Mouse (Mus musculus): ENCODE measurements around the gene Gm20662. TPM values are rescaled to one million over a fixed set of nuclear protein-coding genes. Genes with fewer than 3 reads are reported as not detected.
"Not testable (repeated sequence)": the region's sequence is repeated elsewhere in the genome, so short reads cannot be mapped to it uniquely, and the experiment has no call there.

Gm20662 gene
- polyA plus RNA-seq, 1 experiment from 2014 or later = 0.75 TPM

GRCm38 (mm10) chr9:108001922-108002770 is 6.0 kb downstream of the Gm20662 start, which contains the start of gene Ip6k1:
Ip6k1 (plus strand) TSS chr9:108002501.
- H3K9ac ChIP-seq (ENCODE audit: low read length) = peak within 1 kb of the TSS; percentile 100
- no peaks in the 10 kb centered on the region for H3K27me3 ChIP-seq (ENCODE audit: control insufficient read depth, insufficient read depth, low read depth, low read length)
- no peaks in the 10 kb centered on the region for H3K9me3 ChIP-seq (ENCODE audit: control insufficient read depth, low read length)
- peak within 1 kb of the TSS; percentile 69 for H3K4me2 ChIP-seq (ENCODE audit: low read depth, low read length)
- H3K36me3 ChIP-seq (ENCODE audit: control insufficient read depth, insufficient read depth, low read length) = no peaks in the 10 kb centered on the region
- peaks cover 14% of the 10 kb centered on the region for H3K4me1 ChIP-seq (replicated peaks; ENCODE audit: control insufficient read depth, insufficient read depth, low read length)
- ATAC-seq (ENCODE audit: low read depth) = peak; percentile 100
- WGBS = under 1% methylated on average over 51 of the region's 51 CpGs
- peak within 1 kb of the TSS; percentile 94 for H3K27ac ChIP-seq (ENCODE audit: low read length)
- H3K4me3 ChIP-seq (ENCODE audit: low read length) = peak within 1 kb of the TSS; percentile 99

GRCm38 (mm10) chr9:108002778-108003530 is 6.8 kb downstream of the Gm20662 start:
- Histone ChIP-seq H3K4me3 (ENCODE audit: low read length) (peak overlapping the region; percentile 99), H3K4me1 (replicated peaks; ENCODE audit: control insufficient read depth, insufficient read depth, low read length) (peaks cover 15% of the 10 kb centered on the region), H3K9me3 (ENCODE audit: control insufficient read depth, low read length) (no peaks in the 10 kb centered on the region), H3K9ac (ENCODE audit: low read length) (peak overlapping the region; percentile 100), H3K4me2 (ENCODE audit: low read depth, low read length) (peak overlapping the region; percentile 66), H3K27ac (ENCODE audit: low read length) (peak overlapping the region; percentile 94), H3K36me3 (ENCODE audit: control insufficient read depth, insufficient read depth, low read length) (no peaks in the 10 kb centered on the region), H3K27me3 (ENCODE audit: control insufficient read depth, insufficient read depth, low read depth, low read length) (no peaks in the 10 kb centered on the region)
- ATAC-seq (ENCODE audit: low read depth) = peak; percentile 34; the same call in 1 of the 2 replicates
- under 1% methylated on average over 50 of the region's 50 CpGs for WGBS

- H3K27me3 ChIP-seq (ENCODE audit: control insufficient read depth, insufficient read depth, low read depth, low read length) = no peaks in the 10 kb centered on the region
- whole genome bisulfite sequencing = 13% methylated on average over 8 of the region's 8 CpGs
- H3K9ac ChIP-seq (ENCODE audit: low read length) = peak overlapping the region; percentile 100
- H3K4me1 ChIP-seq (replicated peaks; ENCODE audit: control insufficient read depth, insufficient read depth, low read length) = peaks cover 19% of the 10 kb centered on the region
- H3K4me3 ChIP-seq (ENCODE audit: low read length) = peak overlapping the region; percentile 99
- H3K4me2 ChIP-seq (ENCODE audit: low read depth, low read length) = peak overlapping the region; percentile 66
- H3K27ac ChIP-seq (ENCODE audit: low read length) = peak overlapping the region; percentile 94
- no peak for ATAC-seq (ENCODE audit: low read depth)
- H3K36me3 ChIP-seq (ENCODE audit: control insufficient read depth, insufficient read depth, low read length) = no peaks in the 10 kb centered on the region
- no peaks in the 10 kb centered on the region for H3K9me3 ChIP-seq (ENCODE audit: control insufficient read depth, low read length)
Measured at GRCm38 (mm10) chr9:108003531-108003890, 7.4 kb downstream of the Gm20662 start.

GRCm38 (mm10) chr9:108008041-108008440 is 11.9 kb downstream of the Gm20662 start:
- H3K27ac ChIP-seq (ENCODE audit: low read length) = no peak overlapping the region
- 79% methylated on average over 5 of the region's 5 CpGs for WGBS
- H3K9ac ChIP-seq (ENCODE audit: low read length) = no peak overlapping the region
- peaks cover 7% of the 10 kb centered on the region; the same call in 1 of the 2 replicates for H3K36me3 ChIP-seq (ENCODE audit: control insufficient read depth, insufficient read depth, low read length)
- H3K4me1 ChIP-seq (replicated peaks; ENCODE audit: control insufficient read depth, insufficient read depth, low read length) = peaks cover 12% of the 10 kb centered on the region
- no peak overlapping the region for H3K4me3 ChIP-seq (ENCODE audit: low read length)
- ATAC-seq (ENCODE audit: low read depth) = no peak
- no peaks in the 10 kb centered on the region for H3K27me3 ChIP-seq (ENCODE audit: control insufficient read depth, insufficient read depth, low read depth, low read length)
- H3K9me3 ChIP-seq (ENCODE audit: control insufficient read depth, low read length) = peaks cover 2% of the 10 kb centered on the region; the same call in 1 of the 2 replicates
- H3K4me2 ChIP-seq (ENCODE audit: low read depth, low read length) = no peak overlapping the region

- peaks cover 5% of the 10 kb centered on the region; the same call in 1 of the 2 replicates for H3K4me1 ChIP-seq (replicated peaks; ENCODE audit: control insufficient read depth, insufficient read depth, low read length)
- ATAC-seq (ENCODE audit: low read depth) = no peak
- peaks cover 2% of the 10 kb centered on the region; the same call in 1 of the 2 replicates for H3K9me3 ChIP-seq (ENCODE audit: control insufficient read depth, low read length)
- no peak overlapping the region for H3K9ac ChIP-seq (ENCODE audit: low read length)
- H3K36me3 ChIP-seq (ENCODE audit: control insufficient read depth, insufficient read depth, low read length) = peaks cover 10% of the 10 kb centered on the region; the same call in 1 of the 2 replicates
- no peaks in the 10 kb centered on the region for H3K27me3 ChIP-seq (ENCODE audit: control insufficient read depth, insufficient read depth, low read depth, low read length)
- H3K27ac ChIP-seq (ENCODE audit: low read length) = no peak overlapping the region
- no peak overlapping the region for H3K4me2 ChIP-seq (ENCODE audit: low read depth, low read length)
- H3K4me3 ChIP-seq (ENCODE audit: low read length) = no peak overlapping the region
Measured at GRCm38 (mm10) chr9:108010385-108010784, 14.2 kb downstream of the Gm20662 start.

GRCm38 (mm10) chr9:108013577-108013976 is 17.4 kb downstream of the Gm20662 start:
- not testable (repeated sequence) for ATAC-seq (ENCODE audit: low read depth)

GRCm38 (mm10) chr9:108017127-108017526 is 21.0 kb downstream of the Gm20662 start:
- H3K4me1 ChIP-seq (replicated peaks; ENCODE audit: control insufficient read depth, insufficient read depth, low read length) = no peaks in the 10 kb centered on the region
- WGBS = 85% methylated on average over 3 of the region's 3 CpGs
- no peak for ATAC-seq (ENCODE audit: low read depth)

More at GRCm38 (mm10) chr9:108013577-108013976, 17.4 kb downstream of the Gm20662 start:
- not testable (repeated sequence) for H3K9me3 ChIP-seq (ENCODE audit: control insufficient read depth, low read length); H3K9ac ChIP-seq (ENCODE audit: low read length); H3K27ac ChIP-seq (ENCODE audit: low read length); H3K4me1 ChIP-seq (replicated peaks; ENCODE audit: control insufficient read depth, insufficient read depth, low read length); H3K4me3 ChIP-seq (ENCODE audit: low read length); H3K27me3 ChIP-seq (ENCODE audit: control insufficient read depth, insufficient read depth, low read depth, low read length); H3K4me2 ChIP-seq (ENCODE audit: low read depth, low read length)
- WGBS = 92% methylated on average over 2 of the region's 2 CpGs
- peaks cover 15% of the 10 kb centered on the region for H3K36me3 ChIP-seq (ENCODE audit: control insufficient read depth, insufficient read depth, low read length)

GRCm38 (mm10) chr9:108020741-108021140 is 24.6 kb downstream of the Gm20662 start:
- no peaks in the 10 kb centered on the region for H3K27me3 ChIP-seq (ENCODE audit: control insufficient read depth, insufficient read depth, low read depth, low read length)
- no peaks in the 10 kb centered on the region for H3K9me3 ChIP-seq (ENCODE audit: control insufficient read depth, low read length)
- 88% methylated on average over 1 of the region's 1 CpGs for WGBS
- no peak overlapping the region for H3K4me2 ChIP-seq (ENCODE audit: low read depth, low read length)
- H3K4me1 ChIP-seq (replicated peaks; ENCODE audit: control insufficient read depth, insufficient read depth, low read length) = no peaks in the 10 kb centered on the region
- H3K9ac ChIP-seq (ENCODE audit: low read length) = no peak overlapping the region
- no peak overlapping the region for H3K4me3 ChIP-seq (ENCODE audit: low read length)
- no peak overlapping the region for H3K27ac ChIP-seq (ENCODE audit: low read length)
- no peak for ATAC-seq (ENCODE audit: low read depth)
- H3K36me3 ChIP-seq (ENCODE audit: control insufficient read depth, insufficient read depth, low read length) = peaks cover 17% of the 10 kb centered on the region

More at GRCm38 (mm10) chr9:108017127-108017526, 21.0 kb downstream of the Gm20662 start:
- H3K36me3 ChIP-seq (ENCODE audit: control insufficient read depth, insufficient read depth, low read length) = peaks cover 12% of the 10 kb centered on the region
- no peak overlapping the region for H3K4me2 ChIP-seq (ENCODE audit: low read depth, low read length)
- H3K4me3 ChIP-seq (ENCODE audit: low read length) = no peak overlapping the region
- H3K27ac ChIP-seq (ENCODE audit: low read length) = no peak overlapping the region
- H3K9ac ChIP-seq (ENCODE audit: low read length) = no peak overlapping the region
- peaks cover 2% of the 10 kb centered on the region; the same call in 1 of the 2 replicates for H3K9me3 ChIP-seq (ENCODE audit: control insufficient read depth, low read length)
- H3K27me3 ChIP-seq (ENCODE audit: control insufficient read depth, insufficient read depth, low read depth, low read length) = no peaks in the 10 kb centered on the region

GRCm38 (mm10) chr9:108023216-108023615 is 27.1 kb downstream of the Gm20662 start:
- H3K4me1 ChIP-seq (replicated peaks; ENCODE audit: control insufficient read depth, insufficient read depth, low read length) = no peaks in the 10 kb centered on the region
- no peaks in the 10 kb centered on the region for H3K27me3 ChIP-seq (ENCODE audit: control insufficient read depth, insufficient read depth, low read depth, low read length)
- H3K4me2 ChIP-seq (ENCODE audit: low read depth, low read length) = no peak overlapping the region
- ATAC-seq (ENCODE audit: low read depth) = no peak
- H3K27ac ChIP-seq (ENCODE audit: low read length) = no peak overlapping the region
- 0 out of 2 replicates have a peak, but pooled peaks cover 2% of the 10 kb centered on the region for H3K9me3 ChIP-seq (ENCODE audit: control insufficient read depth, low read length)
- H3K4me3 ChIP-seq (ENCODE audit: low read length) = no peak overlapping the region
- H3K36me3 ChIP-seq (ENCODE audit: control insufficient read depth, insufficient read depth, low read length) = peaks cover 32% of the 10 kb centered on the region
- WGBS = 82% methylated on average over 3 of the region's 3 CpGs
- H3K9ac ChIP-seq (ENCODE audit: low read length) = no peak overlapping the region

Data from lung, embryonic 16.5 days (tissue).